12 mouse cellular contexts compared by ENCODE assay signal in the genomic region with DNA sequence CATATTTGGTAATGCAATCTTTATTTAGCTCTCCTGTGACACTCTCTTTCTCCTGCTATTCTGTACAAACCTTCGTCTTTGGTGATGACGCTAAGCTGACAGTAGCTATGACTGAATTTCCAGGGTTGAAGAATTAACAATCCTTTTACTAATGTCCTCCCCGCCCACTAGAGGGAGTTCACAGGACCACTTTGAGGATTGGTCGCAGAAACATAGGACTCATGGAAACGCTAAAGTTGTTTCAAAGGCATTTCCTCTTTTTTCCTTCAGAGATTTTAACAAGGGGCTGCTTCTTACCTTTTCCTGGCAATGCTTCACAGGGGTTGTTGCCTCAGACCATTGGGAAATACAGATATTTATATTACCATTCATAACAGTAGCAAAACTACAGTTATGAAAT. TPM values are rescaled to one million over a fixed set of nuclear protein-coding genes. Genes with fewer than 3 reads are reported as not detected.
DNase-seq lines count a peak whose midpoint lies in the region; ATAC-seq and TF ChIP-seq lines count a peak whose summit lies in the region.
"Had no signal": no experiment of that assay in that cellular context is flagged by ENCODE, and none has a peak within 500 bp of the region (broad histone marks: within the 10 kb centered on the region; RNA-seq: fewer than 3 reads in every experiment).

No protein-coding gene starts in this region.

- H3K79me2 ChIP-seq in liver, adult 2 months (ENCODE audit: control insufficient read depth, insufficient read depth, low read length) = no peaks in the 10 kb centered on the region

- no peak for TF ChIP-seq POLR2A in liver, adult 2 months (IDR thresholded peaks at IDR 0.05; ENCODE audit: extremely low read depth, insufficient read depth, low read length)
- TF ChIP-seq POLR2A in cerebellum, adult 2 months (IDR thresholded peaks at IDR 0.05; ENCODE audit: borderline replicate concordance, insufficient read depth, low read length) = no peak

- POLR2A ChIA-PET in Patski (lab: Charles Lee) = no interaction called here

- H3K27ac ChIP-seq in liver, adult 2 months (replicated peaks; ENCODE audit: insufficient read depth, low read depth, low read length) = no peak overlapping the region
- no peak overlapping the region for H3K27ac ChIP-seq in cerebellum, adult 2 months (ENCODE audit: insufficient read depth, low read length)
- H3K27ac ChIP-seq: lung, embryonic 15.5 days; neural tube, embryonic 13.5 days had no signal

- H3K9ac ChIP-seq in liver, adult 2 months (ENCODE audit: low read depth, low read length) = no peak overlapping the region
- H3K9ac ChIP-seq: lung, embryonic 15.5 days; neural tube, embryonic 13.5 days had no signal

- no peaks in the 10 kb centered on the region for H3K27me3 ChIP-seq in liver, adult 2 months (ENCODE audit: control insufficient read depth, insufficient read depth, low read length)
- no peaks in the 10 kb centered on the region for H3K27me3 ChIP-seq in Patski
- no peaks in the 10 kb centered on the region for H3K27me3 ChIP-seq in cerebellum, adult 2 months (ENCODE audit: control insufficient read depth, insufficient read depth, low read length)
- H3K27me3 ChIP-seq: lung, embryonic 15.5 days had no signal

- CTCF ChIA-PET in Patski (lab: Charles Lee) = interaction anchor here (0.9 to 1.8 kb wide), 7 partner anchors 15 to 61 kb away, joined by 3 to 7 read pairs (median 3); no protein-coding TSS in a partner anchor

- TF ChIP-seq CTCF in liver, adult 2 months (IDR thresholded peaks at IDR 0.05; ENCODE audit: low read depth, low read length) = peak; percentile 33; the same call in 1 of the 2 replicates
- TF ChIP-seq CTCF in Patski (IDR thresholded peaks at IDR 0.05) = peak; percentile 55
- TF ChIP-seq CTCF in cerebellum, adult 2 months (IDR thresholded peaks at IDR 0.05; ENCODE audit: borderline replicate concordance, insufficient read depth, low read depth, low read length) = no peak

- in situ Hi-C loops in Patski (cut with MboI; ENCODE audit: low pct_unique_long_range_greater_than_20kb) = no loop called here

- peak; percentile 51 for DNase-seq in embryo, embryonic 10 days (ENCODE audit: low spot score)
- DNase-seq in embryo, embryonic 9.5 days (ENCODE audit: extremely low spot score) = no peak
- DNase-seq in liver, adult 2 months (ENCODE audit: extremely low read depth, low read depth, low spot score) = no peak
- DNase-seq in liver (no peak), Patski (ENCODE audit: low read depth, low spot score) (no peak)
- no peak for DNase-seq in cerebellum, adult 2 months
- no peak for DNase-seq in cerebellum, adult 11 months

- no peaks in the 10 kb centered on the region for H3K36me3 ChIP-seq in liver, adult 2 months (ENCODE audit: control insufficient read depth, insufficient read depth, low read length)
- H3K36me3 ChIP-seq: lung, embryonic 15.5 days had no signal

- no peak overlapping the region for H3K4me3 ChIP-seq in liver, adult 2 months (ENCODE audit: insufficient read depth, low read depth, low read length)
- H3K4me3 ChIP-seq in cerebellum, adult 2 months (replicated peaks; ENCODE audit: insufficient read depth, low read depth, low read length) = no peak overlapping the region
- H3K4me3 ChIP-seq: lung, embryonic 15.5 days; neural tube, embryonic 13.5 days had no signal

- ATAC-seq in Patski = no peak
- ATAC-seq in megakaryocyte, adult 5-6 weeks (ENCODE audit: poor library complexity, severe bottlenecking) = peak; percentile 18

- whole genome bisulfite sequencing in liver, adult 2 months = 57% methylated on average over 5 of the region's 5 CpGs
- 63% methylated on average over 5 of the region's 5 CpGs for WGBS in cerebellum, adult 2 months

- peaks cover 3% of the 10 kb centered on the region; the same call in 1 of the 2 replicates for H3K4me1 ChIP-seq in liver, adult 2 months (ENCODE audit: control insufficient read depth, insufficient read depth, low read length)
- no peaks in the 10 kb centered on the region; the same call in 1 of the 2 replicates for H3K4me1 ChIP-seq in cerebellum, adult 2 months (ENCODE audit: control insufficient read depth, insufficient read depth, low read length)

RNA-seq across cellular contexts. Expression of a gene that starts 4.4 kb away (rescaled TPM):
- total RNA-seq in liver, adult 2 months (2014; rRNA removed) = 7.9 and 8.4 TPM in 2 replicates
- polyA plus RNA-seq in liver, adult 2 months (2012; rRNA removed) = 4.5 and 5.4 TPM in 2 replicates
- 10.3 TPM for polyA plus RNA-seq in Patski (2021)
- 48.5 and 51.5 TPM in 2 replicates for total RNA-seq in megakaryocyte, adult 5-6 weeks (2015)
- 14.9 and 19.2 TPM in 2 replicates for total RNA-seq in megakaryocyte, adult 5-6 weeks (2017)
- polyA plus RNA-seq in cerebellum, adult 2 months (2012; rRNA removed) = 10.4 and 11.2 TPM in 2 replicates

RNA-seq across cellular contexts. Expression of a gene that starts 32.2 kb away (rescaled TPM):
- total RNA-seq in liver, adult 2 months (2014; rRNA removed) = not detected in 2 replicates
- polyA plus RNA-seq in liver, adult 2 months (2012; rRNA removed) = not detected in 2 replicates
- 0.05 TPM for polyA plus RNA-seq in Patski (2021)
- total RNA-seq in megakaryocyte, adult 5-6 weeks (2015) = not detected in 2 replicates
- not detected in 2 replicates for total RNA-seq in megakaryocyte, adult 5-6 weeks (2017)
- polyA plus RNA-seq in cerebellum, adult 2 months (2012; rRNA removed) = not detected in 2 replicates
- total RNA-seq: layer of hippocampus, adult 8-10 months had no signal
- polyA plus RNA-seq: spleen, adult 2 months had no signal
